Mouse (Mus musculus): Measurements from ENCODE around the gene Entpd6. TPM values are rescaled to one million over a fixed set of nuclear protein-coding genes. Genes with fewer than 3 reads are reported as not detected.

The Entpd6 gene
- 13.4 and 13.5 TPM in 2 replicates for polyA plus RNA-seq (2012; rRNA removed)

DNA sequence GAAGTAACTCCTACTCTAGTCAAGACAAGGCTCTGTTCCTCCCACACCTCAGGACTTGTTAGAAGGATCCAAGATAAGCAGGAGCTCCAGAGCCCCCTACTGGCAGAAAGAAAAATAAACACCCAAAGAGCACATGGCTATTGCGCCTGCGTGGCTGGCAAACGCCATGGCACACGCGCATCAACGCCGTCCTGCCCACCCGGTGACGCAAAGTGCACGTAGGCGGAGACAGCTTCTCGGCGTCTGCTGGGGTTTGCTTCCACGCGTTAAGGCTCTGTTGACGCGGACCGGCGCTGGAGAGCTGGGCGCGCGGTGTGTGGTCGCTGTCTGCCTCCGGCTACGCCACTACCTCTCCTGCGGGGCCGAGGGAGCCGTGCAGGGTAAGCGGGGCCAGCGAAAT lies at the start of gene Entpd6:
Entpd6 (plus strand) TSS at position 189 of the 400 bp plus-strand sequence.

DNA sequence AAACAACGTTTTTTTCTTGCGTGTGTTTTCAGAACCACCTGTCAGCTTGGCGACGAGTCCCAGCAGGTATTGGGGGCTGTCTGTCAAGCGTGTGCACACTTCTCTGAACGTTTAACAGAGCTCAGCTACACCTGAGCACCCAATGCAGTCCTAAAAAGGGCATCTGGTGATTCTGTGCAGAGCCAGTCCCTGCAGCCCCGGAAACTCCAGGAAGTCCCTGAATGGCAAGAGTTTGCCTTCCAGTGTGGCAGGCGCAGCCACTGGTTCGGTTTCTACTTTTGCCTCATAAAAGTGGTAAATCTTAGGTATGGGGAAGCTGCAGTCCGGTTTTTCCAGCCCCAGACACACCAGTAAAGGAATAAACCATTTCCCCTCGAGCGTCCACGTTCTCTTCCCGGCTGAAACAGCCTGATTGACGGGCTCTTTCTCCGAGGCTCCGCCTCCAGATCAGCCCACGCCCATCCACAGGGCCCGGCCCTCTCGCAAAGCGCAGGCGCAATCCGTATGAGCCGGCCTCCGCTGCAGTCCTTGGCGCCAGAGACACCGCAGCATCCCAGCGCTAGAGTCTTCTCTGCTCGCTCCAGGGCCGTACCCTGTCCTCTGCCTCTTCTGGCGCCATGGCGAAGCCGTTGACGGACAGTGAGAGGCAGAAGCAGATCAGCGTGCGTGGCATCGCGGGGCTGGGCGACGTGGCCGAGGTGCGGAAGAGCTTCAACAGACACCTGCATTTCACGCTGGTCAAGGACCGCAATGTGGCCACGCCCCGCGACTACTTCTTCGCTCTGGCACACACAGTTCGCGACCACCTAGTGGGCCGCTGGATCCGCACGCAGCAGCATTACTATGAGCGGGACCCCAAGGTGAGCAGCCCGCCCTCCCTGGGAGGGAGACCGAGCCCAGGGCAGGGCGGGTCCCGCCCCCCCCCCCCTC lies 37.7 kb downstream of the Entpd6 start, which contains the start of gene Pygb:
Pygb (plus strand) TSS at position 485 of the 930 bp plus-strand sequence.

Other genes with a start within 250 kb of the Entpd6 start
- 0.41 and 1.0 TPM in 2 replicates for gene Cst7, start 178.6 kb upstream of the Entpd6 start, polyA plus RNA-seq (2012; rRNA removed)
- 11.2 and 16.8 TPM in 2 replicates for gene Apmap, start 140.5 kb upstream of the Entpd6 start, polyA plus RNA-seq (2012; rRNA removed)
- 127 and 219 TPM in 2 replicates for gene Acss1, start 80.5 kb upstream of the Entpd6 start, polyA plus RNA-seq (2012; rRNA removed)
- not detected in 2 replicates for gene Vsx1, start 59.7 kb upstream of the Entpd6 start, polyA plus RNA-seq (2012; rRNA removed)
- 39.5 and 43.8 TPM in 2 replicates for gene Pygb, start 37.7 kb downstream of the Entpd6 start, polyA plus RNA-seq (2012; rRNA removed)
- 43.5 and 44.9 TPM in 2 replicates for gene Abhd12, start 155.7 kb downstream of the Entpd6 start, polyA plus RNA-seq (2012; rRNA removed)
- 0.48 and 0.73 TPM in 2 replicates for gene Gins1, start 156.4 kb downstream of the Entpd6 start, polyA plus RNA-seq (2012; rRNA removed)